Mouse (Mus musculus) midbrain, embryonic 10.5 days (tissue): ENCODE measurements at regions not wholly inside any gene's neighbourhood (a gene's known extent, or its start where the extent isn't known, plus 50 kb on each side); places are given as distances from the start of the nearest gene placed in this dataset.

Source experiments
- DNase-seq: peaks from one replicate; pipeline ENCODE4 v3.0.0-alpha.2; 2017; ENCODE audit warnings: low spot score
- H3K27ac ChIP-seq: fragments of 300-500 bp; sonication (generic); replicated peaks from 2 replicates; pipeline ENCODE4 v1.5.1; 2016; ENCODE audit warnings: mild to moderate bottlenecking
- H3K27me3 ChIP-seq: fragments of 300-500 bp; sonication (generic); 2 replicates; pipeline ENCODE4 v1.6.1; 2016; ENCODE audit warnings: low read depth, mild to moderate bottlenecking; ENCODE audit not compliant: poor library complexity, severe bottlenecking
- H3K36me3 ChIP-seq: fragments of 300-500 bp; sonication (generic); 2 replicates; pipeline ENCODE4 v1.6.1; 2016; ENCODE audit warnings: mild to moderate bottlenecking, moderate library complexity
- H3K4me1 ChIP-seq: fragments of 300-500 bp; sonication (generic); 2 replicates; pipeline ENCODE4 v1.6.1; 2016
- H3K4me3 ChIP-seq: fragments of 300-500 bp; sonication (generic); 2 replicates; pipeline ENCODE4 v1.5.1; 2016; ENCODE audit warnings: mild to moderate bottlenecking, moderate library complexity
- H3K9me3 ChIP-seq: fragments of 300-500 bp; sonication (generic); replicated peaks from 2 replicates; pipeline ENCODE4 v1.6.1; 2016; ENCODE audit warnings: mild to moderate bottlenecking
- WGBS: fragments of 180-500 bp; shearing (Covaris S2); methylation state at CpG from one replicate; pipeline ENCODE4 v1.1.7; 2016; 5-methylcytosine and 5-hydroxymethylcytosine counted together

GRCm38 (mm10) chr12:74657036-74657648 lies 340.9 kb upstream of the Gm11042 start:
- no peaks in the 10 kb centered on the region for H3K36me3 ChIP-seq
- no peaks in the 10 kb centered on the region for H3K9me3 ChIP-seq
- H3K27ac ChIP-seq = no peak overlapping the region
- 76% methylated on average over 2 of the region's 2 CpGs for WGBS
- DNase-seq = no peak
- no peaks in the 10 kb centered on the region for H3K4me1 ChIP-seq
- H3K27me3 ChIP-seq = no peaks in the 10 kb centered on the region
- H3K4me3 ChIP-seq = no peak overlapping the region

DNA sequence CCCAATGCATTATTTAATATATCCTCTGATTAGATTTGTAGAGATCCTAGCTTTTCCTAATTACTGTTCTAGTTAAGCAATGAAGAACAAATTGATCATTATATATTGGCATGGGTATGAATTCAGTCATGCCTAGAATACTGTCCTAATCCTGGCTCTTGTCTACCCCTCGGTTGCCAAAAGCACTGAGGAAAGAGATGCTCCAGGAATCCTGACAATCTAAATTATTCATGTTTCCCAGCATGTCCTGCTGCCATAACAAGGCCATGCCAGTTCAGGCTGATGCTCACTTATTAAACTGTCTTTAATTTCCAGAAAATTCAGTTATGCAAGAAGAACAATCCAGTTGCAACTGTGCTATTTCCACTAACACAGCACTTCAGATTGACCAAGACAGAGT lies 335.1 kb upstream of the Gm11042 start:
- Histone ChIP-seq H3K4me3 (no peak overlapping the region), H3K4me1 (no peaks in the 10 kb centered on the region), H3K36me3 (no peaks in the 10 kb centered on the region), H3K27me3 (no peaks in the 10 kb centered on the region), H3K27ac (no peak overlapping the region), H3K9me3 (no peaks in the 10 kb centered on the region)
- no peak for DNase-seq
- 93% methylated on average over 1 of the region's 1 CpGs for WGBS

DNA sequence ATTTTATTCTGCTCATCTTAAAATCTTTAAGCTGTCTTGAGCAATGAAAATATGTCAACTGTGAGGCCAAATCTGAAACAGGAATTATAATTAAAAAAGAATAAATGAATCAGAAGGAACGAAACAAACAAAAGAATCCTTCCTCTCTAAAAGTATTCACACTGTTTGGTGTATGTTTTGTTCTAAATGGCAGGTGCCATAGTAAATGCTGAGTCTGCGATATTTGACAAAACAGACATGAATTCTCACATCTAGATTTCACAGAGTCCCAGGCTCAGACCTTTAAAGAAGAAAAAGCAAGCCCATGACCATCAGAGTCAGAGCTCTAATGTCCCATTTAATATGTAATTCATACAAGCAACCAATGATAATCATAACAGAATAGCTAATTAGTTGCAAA lies 316.6 kb upstream of the Gm11042 start:
- Histone ChIP-seq H3K9me3 (no peaks in the 10 kb centered on the region), H3K27me3 (no peaks in the 10 kb centered on the region), H3K4me1 (no peaks in the 10 kb centered on the region), H3K36me3 (no peaks in the 10 kb centered on the region), H3K4me3 (no peak overlapping the region), H3K27ac (no peak overlapping the region)
- WGBS = 90% methylated on average over 2 of the region's 2 CpGs
- no peak for DNase-seq

DNA sequence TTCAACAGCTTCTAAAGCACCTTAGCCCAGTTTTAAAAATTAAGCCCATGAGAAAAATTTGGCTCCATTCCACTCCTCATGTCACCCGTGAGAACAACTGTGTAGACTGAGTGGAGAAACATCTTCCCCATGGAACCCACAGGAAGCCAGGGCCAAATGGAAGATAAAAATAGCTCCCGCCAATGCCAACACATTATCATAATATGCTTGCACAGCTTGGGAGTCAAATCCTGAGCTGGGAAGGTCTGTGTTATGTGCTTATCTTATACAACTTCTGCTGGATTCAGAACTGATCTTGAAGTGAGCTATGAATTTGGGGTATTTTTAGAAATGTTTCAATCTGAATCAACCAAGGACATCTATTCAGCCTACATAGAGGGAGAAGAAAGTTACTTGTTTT lies 279.0 kb upstream of the Gm11042 start:
- Histone ChIP-seq H3K4me3 (no peak overlapping the region), H3K27me3 (no peaks in the 10 kb centered on the region), H3K9me3 (no peaks in the 10 kb centered on the region), H3K27ac (no peak overlapping the region), H3K36me3 (no peaks in the 10 kb centered on the region), H3K4me1 (no peaks in the 10 kb centered on the region)
- DNase-seq = no peak
- WGBS = 100% methylated on average over 2 of the region's 2 CpGs

DNA sequence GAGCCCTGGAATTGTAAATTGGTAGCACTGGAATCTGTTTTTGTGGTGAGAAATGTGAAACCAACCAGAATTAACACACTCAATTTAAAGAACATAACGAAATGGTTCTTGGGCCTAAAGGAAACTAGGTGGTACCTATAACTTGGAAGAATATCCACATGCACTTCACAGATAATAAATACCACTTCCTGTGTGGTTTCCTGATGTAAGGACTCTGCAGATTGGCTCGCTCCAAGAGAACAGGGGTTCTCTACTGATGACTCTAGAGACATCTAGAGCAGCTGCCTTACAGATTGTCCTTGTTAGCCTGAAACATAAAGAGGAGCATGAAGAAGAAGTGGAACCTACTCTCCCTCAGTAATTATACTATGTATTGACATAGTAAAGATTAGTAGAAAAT lies 238.4 kb upstream of the Gm11042 start:
- no peaks in the 10 kb centered on the region for H3K36me3 ChIP-seq
- no peak overlapping the region for H3K27ac ChIP-seq
- no peaks in the 10 kb centered on the region for H3K4me1 ChIP-seq
- no peak for DNase-seq
- H3K9me3 ChIP-seq = no peaks in the 10 kb centered on the region
- 85% methylated on average over 2 of the region's 2 CpGs for WGBS
- no peaks in the 10 kb centered on the region for H3K27me3 ChIP-seq
- H3K4me3 ChIP-seq = no peak overlapping the region

- Histone ChIP-seq H3K4me1 (no peaks in the 10 kb centered on the region), H3K4me3 (no peak overlapping the region), H3K27ac (no peak overlapping the region), H3K36me3 (no peaks in the 10 kb centered on the region), H3K27me3 (no peaks in the 10 kb centered on the region), H3K9me3 (no peaks in the 10 kb centered on the region)
- DNase-seq = no peak
- WGBS = 93% methylated on average over 2 of the region's 2 CpGs
Observed at GRCm38 (mm10) chr12:74544172-74544571, 228.0 kb upstream of the Gm11042 start.

DNA sequence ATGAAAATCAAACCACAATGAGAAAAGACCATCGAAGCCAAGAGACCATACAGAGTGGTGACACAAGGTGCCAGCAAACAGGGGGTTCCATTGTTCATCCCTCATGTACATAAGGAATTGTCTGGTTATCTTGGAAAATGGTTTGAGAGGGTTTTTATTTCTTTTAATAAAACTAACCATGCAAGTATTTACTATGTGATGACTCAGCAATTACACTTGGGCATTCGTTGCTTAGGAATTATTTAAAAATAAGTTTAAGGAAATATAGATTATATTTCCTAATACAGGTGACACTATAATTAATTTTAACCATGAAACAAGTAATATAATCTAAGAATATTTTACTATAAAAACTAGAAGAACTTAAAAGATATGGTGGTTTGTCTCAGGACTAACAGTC lies 218.7 kb upstream of the Gm11042 start:
- DNase-seq = no peak
- WGBS = 82% methylated on average over 2 of the region's 2 CpGs
- Histone ChIP-seq H3K4me1 (no peaks in the 10 kb centered on the region), H3K36me3 (no peaks in the 10 kb centered on the region), H3K27ac (no peak overlapping the region), H3K4me3 (no peak overlapping the region), H3K27me3 (no peaks in the 10 kb centered on the region), H3K9me3 (no peaks in the 10 kb centered on the region)

DNA sequence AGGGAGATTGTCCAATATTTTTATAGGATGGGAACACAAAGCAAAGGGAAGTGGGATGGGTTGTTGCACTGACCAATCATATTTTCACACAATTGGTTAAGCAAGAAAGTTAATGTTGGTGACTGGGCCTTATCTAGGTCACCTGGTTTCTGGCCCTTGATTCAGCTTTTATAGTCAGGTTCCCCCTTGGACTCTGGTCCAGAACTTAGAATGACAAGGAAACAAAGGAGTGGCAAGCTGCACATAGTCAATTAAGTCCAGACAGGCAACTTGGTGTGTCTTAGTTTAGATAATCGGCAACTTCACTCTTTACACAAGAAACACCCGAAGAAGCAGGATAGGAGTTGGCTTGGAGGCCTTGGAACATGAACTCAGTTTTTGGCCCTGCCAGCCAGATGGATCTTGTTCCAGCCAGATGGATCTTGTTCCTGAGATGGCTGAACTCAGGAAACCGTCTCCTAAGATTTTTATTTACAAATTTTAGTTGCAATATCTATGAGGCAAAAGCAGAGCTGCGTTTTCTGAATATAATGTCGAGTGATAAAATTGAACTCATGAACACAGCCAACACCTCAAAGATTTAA lies 212.9 kb upstream of the Gm11042 start:
- no peak overlapping the region for H3K4me3 ChIP-seq
- no peak overlapping the region for H3K27ac ChIP-seq
- no peaks in the 10 kb centered on the region for H3K27me3 ChIP-seq
- H3K36me3 ChIP-seq = no peaks in the 10 kb centered on the region
- 93% methylated on average over 5 of the region's 5 CpGs for WGBS
- H3K4me1 ChIP-seq = peaks cover 6% of the 10 kb centered on the region; the same call in 1 of the 2 replicates
- no peaks in the 10 kb centered on the region for H3K9me3 ChIP-seq
- DNase-seq = no peak

DNA sequence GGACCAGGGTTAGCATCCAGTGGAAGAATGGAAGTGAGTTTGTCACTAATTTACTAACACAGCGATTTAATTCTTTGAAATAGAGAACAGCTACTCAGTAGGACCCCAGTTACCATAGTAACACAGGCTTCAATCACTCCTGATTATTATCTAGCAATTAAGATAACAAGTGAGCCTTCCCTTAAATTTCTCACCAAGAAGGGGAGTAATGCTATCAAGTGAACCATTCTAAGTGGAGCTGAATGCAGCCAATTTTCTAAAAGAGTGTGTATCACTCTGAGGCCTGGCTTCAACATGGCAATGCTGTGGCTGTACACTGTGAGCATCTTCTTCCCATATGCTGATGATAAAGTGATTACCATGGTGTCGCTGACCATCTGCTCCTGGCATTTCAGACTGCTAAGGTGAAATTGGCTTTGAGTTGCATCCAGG lies 211.0 kb upstream of the Gm11042 start:
- H3K27me3 ChIP-seq = no peaks in the 10 kb centered on the region
- no peaks in the 10 kb centered on the region for H3K36me3 ChIP-seq
- WGBS = 71% methylated on average over 2 of the region's 2 CpGs
- H3K4me1 ChIP-seq = peaks cover 6% of the 10 kb centered on the region; the same call in 1 of the 2 replicates
- DNase-seq = no peak
- no peaks in the 10 kb centered on the region for H3K9me3 ChIP-seq
- H3K4me3 ChIP-seq = no peak overlapping the region
- no peak overlapping the region for H3K27ac ChIP-seq

- no peaks in the 10 kb centered on the region for H3K27me3 ChIP-seq
- H3K27ac ChIP-seq = no peak overlapping the region
- H3K9me3 ChIP-seq = no peaks in the 10 kb centered on the region
- no peak for DNase-seq
- no peak overlapping the region for H3K4me3 ChIP-seq
- no peaks in the 10 kb centered on the region for H3K36me3 ChIP-seq
- peaks cover 6% of the 10 kb centered on the region; the same call in 1 of the 2 replicates for H3K4me1 ChIP-seq
Observed at GRCm38 (mm10) chr12:74523988-74524387, 207.8 kb upstream of the Gm11042 start.

DNA sequence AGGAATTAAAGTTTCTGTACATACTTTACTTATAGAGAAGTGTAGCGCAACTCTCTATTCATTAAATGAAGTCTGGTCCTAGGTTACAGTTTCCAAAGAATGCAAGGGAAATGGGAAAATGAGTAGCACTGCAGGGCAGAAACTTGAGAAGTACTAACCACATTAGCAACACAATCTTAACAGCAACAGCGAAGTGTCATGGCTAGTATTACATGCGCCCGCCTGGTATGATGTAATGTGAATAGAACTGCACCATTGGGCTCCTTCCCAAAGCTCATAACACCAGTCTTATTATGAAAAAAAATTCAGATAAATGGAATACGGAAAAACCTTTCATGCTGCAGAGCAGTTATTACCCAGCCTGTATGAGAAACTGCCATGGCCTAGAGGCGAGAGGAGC lies 201.8 kb upstream of the Gm11042 start:
- no peaks in the 10 kb centered on the region for H3K4me1 ChIP-seq
- H3K36me3 ChIP-seq = no peaks in the 10 kb centered on the region
- no peaks in the 10 kb centered on the region for H3K27me3 ChIP-seq
- no peak overlapping the region for H3K27ac ChIP-seq
- DNase-seq = no peak
- 95% methylated on average over 6 of the region's 6 CpGs for WGBS
- H3K4me3 ChIP-seq = no peak overlapping the region
- no peaks in the 10 kb centered on the region for H3K9me3 ChIP-seq

GRCm38 (mm10) chr12:74516527-74516926 lies 200.3 kb upstream of the Gm11042 start:
- DNase-seq = no peak
- no peak overlapping the region for H3K4me3 ChIP-seq
- no peak overlapping the region for H3K27ac ChIP-seq
- H3K36me3 ChIP-seq = no peaks in the 10 kb centered on the region
- H3K4me1 ChIP-seq = no peaks in the 10 kb centered on the region
- H3K27me3 ChIP-seq = no peaks in the 10 kb centered on the region
- H3K9me3 ChIP-seq = no peaks in the 10 kb centered on the region
- 63% methylated on average over 3 of the region's 3 CpGs for WGBS

- H3K4me3 ChIP-seq = no peak overlapping the region
- 85% methylated on average over 2 of the region's 2 CpGs for WGBS
- no peaks in the 10 kb centered on the region for H3K36me3 ChIP-seq
- no peaks in the 10 kb centered on the region for H3K9me3 ChIP-seq
- H3K27ac ChIP-seq = no peak overlapping the region
- no peaks in the 10 kb centered on the region for H3K4me1 ChIP-seq
- DNase-seq = no peak
- no peaks in the 10 kb centered on the region for H3K27me3 ChIP-seq
Observed at GRCm38 (mm10) chr12:74502791-74503190, 186.6 kb upstream of the Gm11042 start.

GRCm38 (mm10) chr12:74477619-74478018 lies 161.4 kb upstream of the Gm11042 start:
- 76% methylated on average over 2 of the region's 2 CpGs for WGBS
- no peak overlapping the region for H3K4me3 ChIP-seq
- no peaks in the 10 kb centered on the region for H3K27me3 ChIP-seq
- H3K9me3 ChIP-seq = no peaks in the 10 kb centered on the region
- DNase-seq = no peak
- no peak overlapping the region for H3K27ac ChIP-seq
- no peaks in the 10 kb centered on the region for H3K4me1 ChIP-seq
- H3K36me3 ChIP-seq = no peaks in the 10 kb centered on the region
